Mouse (Mus musculus): ENCODE data around the gene Dnhd1. TPM values are rescaled to one million over a fixed set of nuclear protein-coding genes. Genes with fewer than 3 reads are reported as not detected.
"Not testable (repeated sequence)": the region's sequence is repeated elsewhere in the genome, so short reads cannot be mapped to it uniquely, and the experiment has no call there.

Dnhd1 gene
- polyA plus RNA-seq, 1 experiment from 2014 or later = 2.8 TPM

GRCm38 (mm10) chr7:105735464-105735863 lies 84.8 kb downstream of the Dnhd1 start:
- H3K27me3 ChIP-seq (ENCODE audit: control insufficient read depth, insufficient read depth, low read length); H3K27ac ChIP-seq (ENCODE audit: low read depth, low read length); ATAC-seq (ENCODE audit: low read depth); H3K9me3 ChIP-seq (ENCODE audit: control insufficient read depth, low read length): not testable (repeated sequence)
- WGBS = 53% methylated on average over 4 of the region's 4 CpGs
- Histone ChIP-seq H3K4me2 (ENCODE audit: low read depth, low read length) (peak overlapping the region; percentile 92), H3K4me1 (ENCODE audit: control insufficient read depth, insufficient read depth, low read length) (peaks cover 11% of the 10 kb centered on the region), H3K9ac (replicated peaks; ENCODE audit: low read depth, low read length) (peak overlapping the region; percentile 84), H3K4me3 (ENCODE audit: low read depth, low read length) (peak overlapping the region; percentile 64), H3K36me3 (ENCODE audit: control insufficient read depth, insufficient read depth, low read length) (peaks cover 18% of the 10 kb centered on the region)

GRCm38 (mm10) chr7:105736264-105736901 lies 85.8 kb downstream of the Dnhd1 start, which contains the start of gene Ilk:
Ilk (plus strand) TSS chr7:105736592.
- Histone ChIP-seq H3K9me3 (ENCODE audit: control insufficient read depth, low read length) (no peaks in the 10 kb centered on the region), H3K27ac (ENCODE audit: low read depth, low read length) (peak within 1 kb of the TSS; percentile 72), H3K4me3 (ENCODE audit: low read depth, low read length) (peak within 1 kb of the TSS; percentile 64), H3K9ac (replicated peaks; ENCODE audit: low read depth, low read length) (peak within 1 kb of the TSS; percentile 84), H3K27me3 (ENCODE audit: control insufficient read depth, insufficient read depth, low read length) (no peaks in the 10 kb centered on the region), H3K36me3 (ENCODE audit: control insufficient read depth, insufficient read depth, low read length) (peaks cover 23% of the 10 kb centered on the region), H3K4me1 (ENCODE audit: control insufficient read depth, insufficient read depth, low read length) (peaks cover 11% of the 10 kb centered on the region), H3K4me2 (ENCODE audit: low read depth, low read length) (peak within 1 kb of the TSS; percentile 92)
- WGBS = under 1% methylated on average over 54 of the region's 62 CpGs
- ATAC-seq (ENCODE audit: low read depth) = peak; percentile 97

- peak within 1 kb of the TSS; percentile 84 for H3K9ac ChIP-seq (replicated peaks; ENCODE audit: low read depth, low read length)
- ATAC-seq (ENCODE audit: low read depth) = no peak; the same call in 1 of the 2 replicates
- peak within 1 kb of the TSS; percentile 64 for H3K4me3 ChIP-seq (ENCODE audit: low read depth, low read length)
- peaks cover 11% of the 10 kb centered on the region for H3K4me1 ChIP-seq (ENCODE audit: control insufficient read depth, insufficient read depth, low read length)
- H3K4me2 ChIP-seq (ENCODE audit: low read depth, low read length) = peak within 1 kb of the TSS; percentile 92
- peak within 1 kb of the TSS; percentile 72 for H3K27ac ChIP-seq (ENCODE audit: low read depth, low read length)
- H3K9me3 ChIP-seq (ENCODE audit: control insufficient read depth, low read length) = no peaks in the 10 kb centered on the region
- peaks cover 26% of the 10 kb centered on the region for H3K36me3 ChIP-seq (ENCODE audit: control insufficient read depth, insufficient read depth, low read length)
- WGBS = under 1% methylated on average over 30 of the region's 30 CpGs
- H3K27me3 ChIP-seq (ENCODE audit: control insufficient read depth, insufficient read depth, low read length) = no peaks in the 10 kb centered on the region
These were observed 86.4 kb downstream of the Dnhd1 start, which contains the start of gene Rrp8 for GRCm38 (mm10) chr7:105736911-105737521. Rrp8 (minus strand) TSS chr7:105737385.

- 30% methylated on average over 3 of the region's 3 CpGs for WGBS
- H3K27ac ChIP-seq (ENCODE audit: low read depth, low read length) = no peak overlapping the region
- peaks cover 27% of the 10 kb centered on the region for H3K36me3 ChIP-seq (ENCODE audit: control insufficient read depth, insufficient read depth, low read length)
- peaks cover 11% of the 10 kb centered on the region for H3K4me1 ChIP-seq (ENCODE audit: control insufficient read depth, insufficient read depth, low read length)
- peak overlapping the region; percentile 92 for H3K4me2 ChIP-seq (ENCODE audit: low read depth, low read length)
- H3K4me3 ChIP-seq (ENCODE audit: low read depth, low read length) = peak overlapping the region; percentile 64
- no peaks in the 10 kb centered on the region for H3K27me3 ChIP-seq (ENCODE audit: control insufficient read depth, insufficient read depth, low read length)
- H3K9ac ChIP-seq (replicated peaks; ENCODE audit: low read depth, low read length) = peak overlapping the region; percentile 84; the same call in 1 of the 2 replicates
- ATAC-seq (ENCODE audit: low read depth) = no peak
- no peaks in the 10 kb centered on the region for H3K9me3 ChIP-seq (ENCODE audit: control insufficient read depth, low read length)
These were observed 87.0 kb downstream of the Dnhd1 start for GRCm38 (mm10) chr7:105737648-105738047.

- Histone ChIP-seq H3K4me2 (ENCODE audit: low read depth, low read length) (peak overlapping the region; percentile 23; the same call in 1 of the 2 replicates), H3K27ac (ENCODE audit: low read depth, low read length) (no peak overlapping the region), H3K4me1 (ENCODE audit: control insufficient read depth, insufficient read depth, low read length) (peaks cover 13% of the 10 kb centered on the region), H3K27me3 (ENCODE audit: control insufficient read depth, insufficient read depth, low read length) (no peaks in the 10 kb centered on the region), H3K36me3 (ENCODE audit: control insufficient read depth, insufficient read depth, low read length) (peaks cover 21% of the 10 kb centered on the region; the same call in 1 of the 2 replicates), H3K9ac (replicated peaks; ENCODE audit: low read depth, low read length) (no peak overlapping the region), H3K9me3 (ENCODE audit: control insufficient read depth, low read length) (no peaks in the 10 kb centered on the region), H3K4me3 (ENCODE audit: low read depth, low read length) (no peak overlapping the region)
- no peak for ATAC-seq (ENCODE audit: low read depth)
- WGBS = 85% methylated on average over 2 of the region's 2 CpGs
These were observed 87.7 kb downstream of the Dnhd1 start for GRCm38 (mm10) chr7:105738286-105738685.

- WGBS = 34% methylated on average over 3 of the region's 3 CpGs
- Histone ChIP-seq H3K27me3 (ENCODE audit: control insufficient read depth, insufficient read depth, low read length) (no peaks in the 10 kb centered on the region), H3K27ac (ENCODE audit: low read depth, low read length) (no peak overlapping the region), H3K36me3 (ENCODE audit: control insufficient read depth, insufficient read depth, low read length) (peaks cover 17% of the 10 kb centered on the region; the same call in 1 of the 2 replicates), H3K9me3 (ENCODE audit: control insufficient read depth, low read length) (no peaks in the 10 kb centered on the region), H3K9ac (replicated peaks; ENCODE audit: low read depth, low read length) (no peak overlapping the region), H3K4me1 (ENCODE audit: control insufficient read depth, insufficient read depth, low read length) (peaks cover 18% of the 10 kb centered on the region), H3K4me3 (ENCODE audit: low read depth, low read length) (no peak overlapping the region), H3K4me2 (ENCODE audit: low read depth, low read length) (peak overlapping the region; percentile 23; the same call in 1 of the 2 replicates)
- no peak for ATAC-seq (ENCODE audit: low read depth)
These were observed 88.3 kb downstream of the Dnhd1 start for GRCm38 (mm10) chr7:105738948-105739347.

- H3K27ac ChIP-seq (ENCODE audit: low read depth, low read length) = no peak overlapping the region
- peaks cover 18% of the 10 kb centered on the region for H3K4me1 ChIP-seq (ENCODE audit: control insufficient read depth, insufficient read depth, low read length)
- H3K9ac ChIP-seq (replicated peaks; ENCODE audit: low read depth, low read length) = no peak overlapping the region
- peaks cover 17% of the 10 kb centered on the region; the same call in 1 of the 2 replicates for H3K36me3 ChIP-seq (ENCODE audit: control insufficient read depth, insufficient read depth, low read length)
- H3K27me3 ChIP-seq (ENCODE audit: control insufficient read depth, insufficient read depth, low read length) = no peaks in the 10 kb centered on the region
- H3K4me2 ChIP-seq (ENCODE audit: low read depth, low read length) = no peak overlapping the region
- WGBS = 80% methylated on average over 13 of the region's 13 CpGs
- ATAC-seq (ENCODE audit: low read depth) = no peak
- no peaks in the 10 kb centered on the region for H3K9me3 ChIP-seq (ENCODE audit: control insufficient read depth, low read length)
- H3K4me3 ChIP-seq (ENCODE audit: low read depth, low read length) = no peak overlapping the region
These were observed 89.6 kb downstream of the Dnhd1 start for GRCm38 (mm10) chr7:105740089-105740795.

GRCm38 (mm10) chr7:105740851-105741250 lies 90.2 kb downstream of the Dnhd1 start:
- Histone ChIP-seq H3K27me3 (ENCODE audit: control insufficient read depth, insufficient read depth, low read length) (no peaks in the 10 kb centered on the region), H3K27ac (ENCODE audit: low read depth, low read length) (no peak overlapping the region), H3K4me2 (ENCODE audit: low read depth, low read length) (no peak overlapping the region), H3K4me1 (ENCODE audit: control insufficient read depth, insufficient read depth, low read length) (peaks cover 14% of the 10 kb centered on the region), H3K36me3 (ENCODE audit: control insufficient read depth, insufficient read depth, low read length) (peaks cover 17% of the 10 kb centered on the region; the same call in 1 of the 2 replicates), H3K9ac (replicated peaks; ENCODE audit: low read depth, low read length) (no peak overlapping the region), H3K9me3 (ENCODE audit: control insufficient read depth, low read length) (no peaks in the 10 kb centered on the region), H3K4me3 (ENCODE audit: low read depth, low read length) (no peak overlapping the region)
- ATAC-seq (ENCODE audit: low read depth) = no peak
- 90% methylated on average over 6 of the region's 6 CpGs for WGBS
